Mouse (Mus musculus): ENCODE data around the gene H3f3a. TPM values are rescaled to one million over a fixed set of nuclear protein-coding genes. Genes with fewer than 3 reads are reported as not detected.
A peak's percentile ranks its signal among the peaks of the same experiment; 100 is the strongest.

Gene H3f3a
- polyA plus RNA-seq, 2 experiments: 1,021 to 2,262 TPM

- TF ChIP-seq EP300 (IDR thresholded peaks at IDR 0.05; ENCODE audit: low read depth) (no peak), CTCF (IDR thresholded peaks at IDR 0.05; ENCODE audit: low read depth) (no peak)
- Histone ChIP-seq H3K36me3 (replicated peaks; ENCODE audit: control insufficient read depth, insufficient read depth, low read depth) (peaks cover 76% of the 10 kb centered on the region), H3K27ac (no peak overlapping the region), H3K4me1 (replicated peaks; ENCODE audit: control insufficient read depth in 2 of 2, insufficient read depth in 2 of 2, low read length in 1 of 2) (peaks cover 8 to 14% of the 10 kb centered on the region in 2 experiments), H3K9ac (replicated peaks) (no peak overlapping the region), H3K9me3 (ENCODE audit: control insufficient read depth, low read length) (no peaks in the 10 kb centered on the region), H3K4me2 (ENCODE audit: low read depth) (peak overlapping the region; percentile 75), H3K4me3 (ENCODE audit: insufficient read depth in 1 of 2, low read depth in 2 of 2, low read length in 2 of 2) (peak overlapping the region in 1 of 2 experiments; percentile 31; a peak in 2 of 4 replicates), H3K27me3 (ENCODE audit: control insufficient read depth, insufficient read depth, low read length) (no peaks in the 10 kb centered on the region)
- ATAC-seq (ENCODE audit: insufficient read depth) (no peak), DNase-seq (ENCODE audit: low read depth in 3 of 3, low spot score in 3 of 3) (no peak)
- WGBS (ENCODE audit: insufficient replicate concordance): 88% methylated on average over 5 of the region's 5 CpGs
Observed at GRCm38 (mm10) chr1:180808831-180809230, 4.9 kb downstream of the H3f3a start.

DNA sequence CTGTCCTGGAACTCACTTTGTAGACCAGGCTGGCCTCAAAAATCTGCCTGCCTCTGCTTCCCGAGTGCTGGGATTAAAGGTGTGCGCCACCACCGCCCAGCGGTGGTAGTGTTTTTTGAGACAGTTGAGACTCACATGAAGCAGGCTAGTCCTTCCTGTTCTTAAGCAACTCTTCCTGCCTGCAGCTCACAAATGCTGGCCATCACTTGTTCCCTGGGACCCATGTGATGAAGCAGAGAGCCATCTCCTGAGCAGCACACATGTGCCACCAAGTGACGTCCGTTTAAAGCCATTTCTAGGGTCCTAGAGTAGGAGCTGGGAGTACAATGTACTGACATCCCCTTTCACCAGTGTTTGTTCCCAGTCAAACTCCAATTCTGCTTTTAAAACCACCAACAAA, 9.9 kb downstream of the H3f3a start:
- no peak overlapping the region for H3K9ac ChIP-seq (replicated peaks)
- TF ChIP-seq CTCF (IDR thresholded peaks at IDR 0.05; ENCODE audit: low read depth) (0 out of 2 replicates have a peak, but pooled peaks have one; percentile 6), EP300 (IDR thresholded peaks at IDR 0.05; ENCODE audit: low read depth) (no peak)
- WGBS (ENCODE audit: insufficient replicate concordance): 87% methylated on average over 6 of the region's 6 CpGs
- no peak overlapping the region for H3K4me3 ChIP-seq (ENCODE audit: insufficient read depth in 1 of 2, low read depth in 2 of 2, low read length in 2 of 2)
- DNase-seq (ENCODE audit: low read depth in 3 of 3, low spot score in 3 of 3) (no peak), ATAC-seq (ENCODE audit: insufficient read depth) (no peak)
- no peaks in the 10 kb centered on the region for H3K9me3 ChIP-seq (ENCODE audit: control insufficient read depth, low read length)
- H3K27ac ChIP-seq: no peak overlapping the region
- no peaks in the 10 kb centered on the region for H3K27me3 ChIP-seq (ENCODE audit: control insufficient read depth, insufficient read depth, low read length)
- H3K36me3 ChIP-seq (replicated peaks; ENCODE audit: control insufficient read depth, insufficient read depth, low read depth): peaks cover 83% of the 10 kb centered on the region
- H3K4me1 ChIP-seq (replicated peaks; ENCODE audit: control insufficient read depth in 2 of 2, insufficient read depth in 2 of 2, low read length in 1 of 2): peaks cover 0 to 3% of the 10 kb centered on the region in 2 experiments; a peak in 1 of 4 replicates
- H3K4me2 ChIP-seq (ENCODE audit: low read depth): no peak overlapping the region

GRCm38 (mm10) chr1:180801466-180801994, 12.2 kb downstream of the H3f3a start:
- Histone ChIP-seq H3K4me3 (ENCODE audit: insufficient read depth in 1 of 2, low read depth in 2 of 2, low read length in 2 of 2) (no peak overlapping the region), H3K4me1 (replicated peaks; ENCODE audit: control insufficient read depth in 2 of 2, insufficient read depth in 2 of 2, low read length in 1 of 2) (no peaks in the 10 kb centered on the region), H3K27ac (no peak overlapping the region), H3K9ac (replicated peaks) (no peak overlapping the region), H3K36me3 (replicated peaks; ENCODE audit: control insufficient read depth, insufficient read depth, low read depth) (peaks cover 61% of the 10 kb centered on the region), H3K27me3 (ENCODE audit: control insufficient read depth, insufficient read depth, low read length) (no peaks in the 10 kb centered on the region), H3K4me2 (ENCODE audit: low read depth) (no peak overlapping the region), H3K9me3 (ENCODE audit: control insufficient read depth, low read length) (no peaks in the 10 kb centered on the region)
- WGBS (ENCODE audit: insufficient replicate concordance): 83% methylated on average over 3 of the region's 3 CpGs
- ATAC-seq (ENCODE audit: insufficient read depth): peak; percentile 32; the same call in 1 of the 2 replicates
- no peak for DNase-seq (ENCODE audit: low read depth in 3 of 3, low spot score in 3 of 3)
- TF ChIP-seq EP300 (IDR thresholded peaks at IDR 0.05; ENCODE audit: low read depth) (no peak), CTCF (IDR thresholded peaks at IDR 0.05; ENCODE audit: low read depth) (no peak)

DNA sequence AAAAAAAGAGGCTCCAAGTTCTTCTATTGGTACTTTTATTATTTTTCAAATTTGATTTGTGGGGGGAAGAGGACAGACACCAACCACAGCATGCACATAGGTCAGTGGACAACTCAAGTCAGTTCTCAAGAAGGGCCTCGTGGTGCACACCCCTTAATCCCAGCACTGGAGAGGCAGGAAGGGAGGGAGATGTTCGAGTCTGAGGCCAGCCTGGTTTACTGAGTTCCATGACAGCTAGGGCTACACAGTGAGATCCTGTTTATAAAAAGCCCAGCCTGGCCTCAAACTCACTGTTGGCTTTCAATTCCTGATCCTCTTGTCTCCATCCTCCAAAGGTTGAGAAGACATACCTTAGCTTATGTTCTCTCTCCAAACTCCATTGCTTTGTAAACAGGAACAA, 12.9 kb downstream of the H3f3a start:
- H3K27ac ChIP-seq: no peak overlapping the region
- WGBS (ENCODE audit: insufficient replicate concordance): 60% methylated on average over 2 of the region's 2 CpGs

GRCm38 (mm10) chr1:180800022-180800421, 13.7 kb downstream of the H3f3a start:
- H3K9ac ChIP-seq (replicated peaks): no peak overlapping the region
- no peak for ATAC-seq (ENCODE audit: insufficient read depth)
- H3K27me3 ChIP-seq (ENCODE audit: control insufficient read depth, insufficient read depth, low read length): no peaks in the 10 kb centered on the region
- 97% methylated on average over 5 of the region's 5 CpGs for WGBS (ENCODE audit: insufficient replicate concordance)
- peaks cover 45% of the 10 kb centered on the region for H3K36me3 ChIP-seq (replicated peaks; ENCODE audit: control insufficient read depth, insufficient read depth, low read depth)
- H3K27ac ChIP-seq: no peak overlapping the region
- H3K4me3 ChIP-seq (ENCODE audit: insufficient read depth in 1 of 2, low read depth in 2 of 2, low read length in 2 of 2): no peak overlapping the region
- H3K4me2 ChIP-seq (ENCODE audit: low read depth): no peak overlapping the region
- H3K4me1 ChIP-seq (replicated peaks; ENCODE audit: control insufficient read depth in 2 of 2, insufficient read depth in 2 of 2, low read length in 1 of 2): no peaks in the 10 kb centered on the region
- no peak for TF ChIP-seq EP300 (IDR thresholded peaks at IDR 0.05; ENCODE audit: low read depth)
- no peak for TF ChIP-seq CTCF (IDR thresholded peaks at IDR 0.05; ENCODE audit: low read depth)
- no peaks in the 10 kb centered on the region for H3K9me3 ChIP-seq (ENCODE audit: control insufficient read depth, low read length)
- no peak for DNase-seq (ENCODE audit: low read depth in 3 of 3, low spot score in 3 of 3)

More for the DNA sequence above, 12.9 kb downstream of the H3f3a start:
- Histone ChIP-seq H3K4me2 (ENCODE audit: low read depth) (no peak overlapping the region), H3K9me3 (ENCODE audit: control insufficient read depth, low read length) (no peaks in the 10 kb centered on the region), H3K4me3 (ENCODE audit: insufficient read depth in 1 of 2, low read depth in 2 of 2, low read length in 2 of 2) (no peak overlapping the region), H3K9ac (replicated peaks) (no peak overlapping the region), H3K36me3 (replicated peaks; ENCODE audit: control insufficient read depth, insufficient read depth, low read depth) (peaks cover 53% of the 10 kb centered on the region), H3K4me1 (replicated peaks; ENCODE audit: control insufficient read depth in 2 of 2, insufficient read depth in 2 of 2, low read length in 1 of 2) (no peaks in the 10 kb centered on the region), H3K27me3 (ENCODE audit: control insufficient read depth, insufficient read depth, low read length) (no peaks in the 10 kb centered on the region)
- no peak for ATAC-seq (ENCODE audit: insufficient read depth)
- no peak for DNase-seq (ENCODE audit: low read depth in 3 of 3, low spot score in 3 of 3)
- TF ChIP-seq CTCF (IDR thresholded peaks at IDR 0.05; ENCODE audit: low read depth) (no peak), EP300 (IDR thresholded peaks at IDR 0.05; ENCODE audit: low read depth) (no peak)

All from liver, embryonic 14.5 days (tissue).